Mouse (Mus musculus): ENCODE measurements around the gene Ush1c. TPM values are rescaled to one million over a fixed set of nuclear protein-coding genes. Genes with fewer than 3 reads are reported as not detected.

Gene Ush1c
- polyA plus RNA-seq (2015; fragmentation: Nextera tagmentation; extraction: Ambion mirVana) = 1.4 and 2.0 TPM in 2 replicates

GRCm38 (mm10) chr7:46238346-46238745 lies at the start of gene Ush1c:
Gene Ush1c, minus strand, starts transcription at chr7:46238503.
- Histone ChIP-seq H3K27ac (replicated peaks) (no peak within 1 kb of the TSS), H3K9ac (no peak within 1 kb of the TSS), H3K27me3 (no peaks in the 10 kb centered on the region), H3K4me1 (replicated peaks) (peaks cover 14% of the 10 kb centered on the region), H3K9me3 (no peaks in the 10 kb centered on the region), H3K36me3 (no peaks in the 10 kb centered on the region), H3K4me3 (no peak within 1 kb of the TSS), H3K4me2 (no peak within 1 kb of the TSS)
- WGBS = 30% methylated on average over 10 of the region's 10 CpGs
- ATAC-seq (ENCODE audit: low FRiP score, low read depth) = no peak

- Histone ChIP-seq H3K27me3 (no peaks in the 10 kb centered on the region), H3K9ac (no peak overlapping the region), H3K36me3 (no peaks in the 10 kb centered on the region), H3K4me3 (no peak overlapping the region), H3K4me1 (replicated peaks) (no peaks in the 10 kb centered on the region), H3K9me3 (no peaks in the 10 kb centered on the region), H3K27ac (replicated peaks) (no peak overlapping the region), H3K4me2 (no peak overlapping the region)
- 25% methylated on average over 8 of the region's 8 CpGs for WGBS
- ATAC-seq (ENCODE audit: low FRiP score, low read depth) = no peak
Observed at GRCm38 (mm10) chr7:46287051-46287450, 48.7 kb upstream of the Ush1c start.

GRCm38 (mm10) chr7:46286391-46286790 lies 48.1 kb upstream of the Ush1c start:
- H3K4me3 ChIP-seq = no peak overlapping the region
- no peaks in the 10 kb centered on the region for H3K9me3 ChIP-seq
- H3K4me2 ChIP-seq = no peak overlapping the region
- no peaks in the 10 kb centered on the region for H3K4me1 ChIP-seq (replicated peaks)
- no peaks in the 10 kb centered on the region for H3K36me3 ChIP-seq
- H3K9ac ChIP-seq = no peak overlapping the region
- H3K27ac ChIP-seq (replicated peaks) = no peak overlapping the region
- no peaks in the 10 kb centered on the region for H3K27me3 ChIP-seq
- 93% methylated on average over 4 of the region's 4 CpGs for WGBS
- no peak for ATAC-seq (ENCODE audit: low FRiP score, low read depth)

- H3K4me2 ChIP-seq = no peak overlapping the region
- no peak overlapping the region for H3K9ac ChIP-seq
- H3K36me3 ChIP-seq = no peaks in the 10 kb centered on the region
- no peak overlapping the region for H3K4me3 ChIP-seq
- H3K27ac ChIP-seq (replicated peaks) = no peak overlapping the region
- WGBS = 87% methylated on average over 12 of the region's 12 CpGs
- no peak for ATAC-seq (ENCODE audit: low FRiP score, low read depth)
- H3K27me3 ChIP-seq = no peaks in the 10 kb centered on the region
- H3K4me1 ChIP-seq (replicated peaks) = no peaks in the 10 kb centered on the region
- no peaks in the 10 kb centered on the region for H3K9me3 ChIP-seq
Observed at GRCm38 (mm10) chr7:46285161-46285839, 47.0 kb upstream of the Ush1c start.

- H3K36me3 ChIP-seq = no peaks in the 10 kb centered on the region
- no peaks in the 10 kb centered on the region for H3K27me3 ChIP-seq
- no peaks in the 10 kb centered on the region for H3K9me3 ChIP-seq
- H3K4me1 ChIP-seq (replicated peaks) = no peaks in the 10 kb centered on the region
- 72% methylated on average over 10 of the region's 10 CpGs for WGBS
- no peak overlapping the region for H3K27ac ChIP-seq (replicated peaks)
- no peak overlapping the region for H3K4me2 ChIP-seq
- H3K4me3 ChIP-seq = no peak overlapping the region
- no peak for ATAC-seq (ENCODE audit: low FRiP score, low read depth)
- no peak overlapping the region for H3K9ac ChIP-seq
Observed at GRCm38 (mm10) chr7:46283681-46284080, 45.4 kb upstream of the Ush1c start.

- no peaks in the 10 kb centered on the region for H3K9me3 ChIP-seq
- WGBS = 70% methylated on average over 7 of the region's 7 CpGs
- no peak for ATAC-seq (ENCODE audit: low FRiP score, low read depth)
- H3K4me1 ChIP-seq (replicated peaks) = no peaks in the 10 kb centered on the region
- H3K4me2 ChIP-seq = no peak overlapping the region
- no peak overlapping the region for H3K4me3 ChIP-seq
- H3K27me3 ChIP-seq = no peaks in the 10 kb centered on the region
- H3K9ac ChIP-seq = no peak overlapping the region
- H3K27ac ChIP-seq (replicated peaks) = no peak overlapping the region
- H3K36me3 ChIP-seq = no peaks in the 10 kb centered on the region
Observed at GRCm38 (mm10) chr7:46282276-46282675, 44.0 kb upstream of the Ush1c start.

GRCm38 (mm10) chr7:46280896-46281295 lies 42.6 kb upstream of the Ush1c start:
- H3K9ac ChIP-seq = no peak overlapping the region
- no peaks in the 10 kb centered on the region for H3K27me3 ChIP-seq
- no peak for ATAC-seq (ENCODE audit: low FRiP score, low read depth)
- H3K9me3 ChIP-seq = no peaks in the 10 kb centered on the region
- no peak overlapping the region for H3K4me2 ChIP-seq
- no peaks in the 10 kb centered on the region for H3K4me1 ChIP-seq (replicated peaks)
- no peak overlapping the region for H3K27ac ChIP-seq (replicated peaks)
- H3K4me3 ChIP-seq = no peak overlapping the region
- H3K36me3 ChIP-seq = no peaks in the 10 kb centered on the region

GRCm38 (mm10) chr7:46279946-46280345 lies 41.6 kb upstream of the Ush1c start:
- Histone ChIP-seq H3K4me3 (no peak overlapping the region), H3K9ac (no peak overlapping the region), H3K27me3 (no peaks in the 10 kb centered on the region), H3K4me1 (replicated peaks) (no peaks in the 10 kb centered on the region), H3K9me3 (no peaks in the 10 kb centered on the region), H3K36me3 (no peaks in the 10 kb centered on the region), H3K27ac (replicated peaks) (no peak overlapping the region), H3K4me2 (no peak overlapping the region)
- no peak for ATAC-seq (ENCODE audit: low FRiP score, low read depth)
- 19% methylated on average over 6 of the region's 6 CpGs for WGBS

- no peak for ATAC-seq (ENCODE audit: low FRiP score, low read depth)
- Histone ChIP-seq H3K27me3 (no peaks in the 10 kb centered on the region), H3K9ac (no peak overlapping the region), H3K4me3 (no peak overlapping the region), H3K4me1 (replicated peaks) (no peaks in the 10 kb centered on the region), H3K9me3 (no peaks in the 10 kb centered on the region), H3K4me2 (no peak overlapping the region), H3K27ac (replicated peaks) (no peak overlapping the region), H3K36me3 (no peaks in the 10 kb centered on the region)
- 70% methylated on average over 5 of the region's 5 CpGs for WGBS
Observed at GRCm38 (mm10) chr7:46276156-46276555, 37.9 kb upstream of the Ush1c start.

- H3K9me3 ChIP-seq = no peaks in the 10 kb centered on the region
- no peak overlapping the region for H3K27ac ChIP-seq (replicated peaks)
- H3K9ac ChIP-seq = no peak overlapping the region
- H3K36me3 ChIP-seq = no peaks in the 10 kb centered on the region
- no peak for ATAC-seq (ENCODE audit: low FRiP score, low read depth)
- WGBS = 82% methylated on average over 4 of the region's 4 CpGs
- H3K4me2 ChIP-seq = no peak overlapping the region
- H3K4me3 ChIP-seq = no peak overlapping the region
- no peaks in the 10 kb centered on the region for H3K4me1 ChIP-seq (replicated peaks)
- no peaks in the 10 kb centered on the region for H3K27me3 ChIP-seq
Observed at GRCm38 (mm10) chr7:46251841-46252240, 13.5 kb upstream of the Ush1c start.

- Histone ChIP-seq H3K36me3 (no peaks in the 10 kb centered on the region), H3K4me1 (replicated peaks) (no peaks in the 10 kb centered on the region), H3K9ac (no peak overlapping the region), H3K27me3 (no peaks in the 10 kb centered on the region), H3K27ac (replicated peaks) (no peak overlapping the region), H3K4me3 (no peak overlapping the region), H3K9me3 (no peaks in the 10 kb centered on the region), H3K4me2 (no peak overlapping the region)
- 88% methylated on average over 3 of the region's 3 CpGs for WGBS
- no peak for ATAC-seq (ENCODE audit: low FRiP score, low read depth)
Observed at GRCm38 (mm10) chr7:46247606-46248005, 9.3 kb upstream of the Ush1c start.

- Histone ChIP-seq H3K4me1 (replicated peaks) (no peaks in the 10 kb centered on the region), H3K27me3 (no peaks in the 10 kb centered on the region), H3K9ac (no peak overlapping the region), H3K27ac (replicated peaks) (no peak overlapping the region), H3K4me3 (no peak overlapping the region), H3K9me3 (no peaks in the 10 kb centered on the region), H3K36me3 (no peaks in the 10 kb centered on the region), H3K4me2 (no peak overlapping the region)
- no peak for ATAC-seq (ENCODE audit: low FRiP score, low read depth)
Observed at GRCm38 (mm10) chr7:46246876-46247275, 8.6 kb upstream of the Ush1c start.

GRCm38 (mm10) chr7:46240696-46241095 lies 2.4 kb upstream of the Ush1c start, which contains the start of gene Otog:
Gene Otog, plus strand, starts transcription at chr7:46240987.
- Histone ChIP-seq H3K9ac (no peak within 1 kb of the TSS), H3K36me3 (no peaks in the 10 kb centered on the region), H3K27me3 (no peaks in the 10 kb centered on the region), H3K4me1 (replicated peaks) (peaks cover 11% of the 10 kb centered on the region), H3K9me3 (no peaks in the 10 kb centered on the region), H3K4me3 (no peak within 1 kb of the TSS), H3K4me2 (no peak within 1 kb of the TSS), H3K27ac (replicated peaks) (no peak within 1 kb of the TSS)
- WGBS = 31% methylated on average over 2 of the region's 2 CpGs
- ATAC-seq (ENCODE audit: low FRiP score, low read depth) = no peak

Data from hindbrain, embryonic 15.5 days (tissue).